Mouse (Mus musculus) CD4-positive naive resting alpha-beta T cell, adult 57 days (primary cell): ENCODE measurements around the gene Tor1aip1. TPM values are rescaled to one million over a fixed set of nuclear protein-coding genes. Genes with fewer than 3 reads are reported as not detected.

Experiments
- total RNA-seq: library from RNA; stranded (reverse); gene quantifications from one replicate; pipeline ENCODE4 v1.2.4, GENCODE M21; 2023

Gene Tor1aip1
- total RNA-seq: 98.1 TPM

DNA sequence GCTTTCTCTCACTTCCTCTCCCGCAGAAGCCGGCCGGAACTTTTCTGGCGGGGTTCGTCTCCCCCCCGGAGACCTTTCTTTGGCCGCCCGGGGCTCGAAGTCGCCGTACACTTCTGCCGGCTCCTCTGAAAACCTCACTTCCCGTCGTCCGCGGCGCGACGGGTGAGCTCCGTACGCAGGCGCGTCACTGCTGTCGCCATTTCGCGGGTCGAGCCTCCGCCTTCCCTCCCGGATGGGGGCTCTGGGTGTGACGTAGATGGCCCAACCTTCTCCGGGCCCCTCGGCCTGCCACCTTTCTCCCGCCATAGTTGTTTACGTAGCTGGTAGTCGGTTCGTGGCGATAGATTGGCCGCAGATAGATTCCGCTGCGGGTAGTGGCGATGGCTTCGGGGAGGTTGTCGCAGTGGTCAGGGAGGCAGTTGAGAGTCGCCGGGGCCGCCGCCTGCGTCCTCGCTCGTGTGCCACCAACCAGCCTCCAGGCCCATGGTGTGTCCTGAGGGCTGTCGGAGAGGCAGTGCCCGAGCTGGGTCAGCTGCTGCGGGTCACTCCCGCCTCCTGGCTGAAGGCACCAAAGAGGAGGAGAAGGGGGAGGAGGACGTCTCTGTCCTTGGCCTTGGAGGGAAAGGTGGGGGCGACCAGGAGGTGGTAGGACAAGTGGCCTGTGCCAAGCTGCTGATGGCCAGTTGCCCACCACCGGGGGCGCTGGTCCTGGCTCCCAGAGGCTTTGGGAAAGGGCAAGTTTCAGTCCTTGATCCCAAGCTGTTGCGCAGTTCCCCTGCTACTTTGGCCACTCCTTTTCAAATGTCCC is at the start of gene Tor1aip1:
Gene Tor1aip1, minus strand, starts transcription at position 551 of the 808 bp plus-strand sequence.

DNA sequence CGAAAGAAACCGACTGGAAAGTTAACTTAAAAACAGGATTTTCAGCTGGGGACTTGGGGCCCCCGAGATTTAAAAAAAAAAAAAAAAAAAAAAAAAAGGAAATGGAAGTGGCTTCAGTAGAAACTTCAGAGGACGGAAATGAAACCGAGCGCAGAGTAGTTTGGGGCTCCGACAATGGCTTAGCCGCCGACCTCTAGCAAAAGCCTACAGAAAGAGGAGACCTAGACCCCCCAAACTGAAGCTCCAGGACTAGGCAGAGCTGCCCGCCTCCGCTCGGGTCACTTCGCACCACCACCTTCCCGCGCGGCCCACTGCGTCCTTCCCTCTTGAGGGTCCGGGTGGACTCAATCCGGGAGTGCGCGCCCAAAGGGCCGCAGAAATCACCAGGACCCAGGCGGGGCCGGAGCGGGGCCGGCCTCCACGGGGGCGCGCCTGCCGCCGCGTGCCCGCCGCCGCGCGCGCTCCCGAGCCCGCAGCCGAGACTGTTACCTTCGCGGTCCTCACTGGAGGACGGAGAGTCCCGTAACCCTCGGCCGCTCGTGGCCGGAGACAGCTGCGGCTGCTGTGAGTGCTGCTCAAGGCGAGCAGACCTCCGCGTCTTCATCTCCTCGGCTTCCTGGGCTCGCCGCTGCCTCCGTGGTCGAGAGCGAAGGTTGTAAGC is 881 bp downstream of the Tor1aip1 start, which contains the start of gene Tor1aip2:
Gene Tor1aip2, plus strand, starts transcription at position 135 of the 661 bp plus-strand sequence.

DNA sequence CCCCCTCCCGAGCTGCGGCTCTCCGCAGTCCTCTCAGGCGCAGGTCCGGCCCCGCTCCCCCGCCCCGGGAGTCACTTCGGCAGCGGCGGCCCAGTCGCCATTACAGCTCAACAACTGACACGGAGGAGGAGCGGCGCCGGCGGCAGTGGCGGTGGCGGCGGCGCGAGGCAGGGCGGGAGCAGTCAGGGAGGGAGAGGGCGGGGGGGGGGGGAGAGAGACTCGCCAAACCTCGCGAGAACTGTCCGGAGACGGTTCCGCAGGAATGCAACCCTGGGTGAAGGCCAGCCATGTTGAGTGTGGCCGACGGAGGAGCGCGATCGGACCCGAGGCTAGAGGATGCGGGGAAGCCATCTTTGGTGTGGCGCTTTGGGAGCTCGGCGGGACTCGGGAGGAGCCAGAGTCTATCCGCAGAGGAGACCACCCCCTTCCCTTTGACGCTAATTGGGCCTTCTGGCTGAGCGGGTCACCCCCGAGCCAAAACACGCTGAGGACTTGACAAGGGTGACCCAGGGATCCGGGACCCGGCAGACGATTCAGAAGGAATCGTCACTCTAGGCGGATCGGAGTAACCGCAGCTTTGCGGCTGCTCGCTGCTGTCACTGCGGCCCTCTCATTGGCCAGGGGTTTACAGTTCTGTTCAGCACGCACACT is 63.1 kb downstream of the Tor1aip1 start, which contains the start of gene Cep350:
Gene Cep350, minus strand, starts transcription at position 188 of the 651 bp plus-strand sequence.

Other genes with a start within 250 kb of the Tor1aip1 start
- gene Qsox1, start 223.6 kb downstream of the Tor1aip1 start, total RNA-seq: 47.5 TPM
- gene Cep350, start 63.2 kb downstream of the Tor1aip1 start, total RNA-seq: 82.5 TPM
- gene Tor1aip2, start 1.1 kb downstream of the Tor1aip1 start, total RNA-seq: 104 TPM
- not detected for gene Fam163a, start 168.5 kb upstream of the Tor1aip1 start, total RNA-seq